Mouse (Mus musculus) right cerebral cortex, postnatal 25 days (tissue): ENCODE measurements around the gene Chchd6.

Experiments
- DNase-seq: peaks from one replicate; pipeline ENCODE4 v3.0.0; 2022

Chchd6 gene

GRCm38 (mm10) chr6:89351441-89352137, 243.9 kb downstream of the Chchd6 start:
- DNase-seq: no peak

GRCm38 (mm10) chr6:89350520-89350919, 244.9 kb downstream of the Chchd6 start:
- no peak for DNase-seq

GRCm38 (mm10) chr6:89350037-89350515, 245.4 kb downstream of the Chchd6 start:
- DNase-seq: no peak

- no peak for DNase-seq
Measured at GRCm38 (mm10) chr6:89348363-89348762, 247.1 kb downstream of the Chchd6 start.

GRCm38 (mm10) chr6:89347792-89348191, 247.7 kb downstream of the Chchd6 start:
- DNase-seq: no peak

- no peak for DNase-seq
Measured at GRCm38 (mm10) chr6:89345855-89346254, 249.6 kb downstream of the Chchd6 start.

GRCm38 (mm10) chr6:89345486-89345785, 250.0 kb downstream of the Chchd6 start:
- DNase-seq: no peak

- no peak for DNase-seq
Measured at GRCm38 (mm10) chr6:89344613-89345485, 250.6 kb downstream of the Chchd6 start.

- DNase-seq: no peak
Measured at GRCm38 (mm10) chr6:89341981-89342380, 253.5 kb downstream of the Chchd6 start.

GRCm38 (mm10) chr6:89339447-89339846, 256.0 kb downstream of the Chchd6 start:
- no peak for DNase-seq

GRCm38 (mm10) chr6:89338733-89339132, 256.7 kb downstream of the Chchd6 start:
- no peak for DNase-seq

- no peak for DNase-seq
Measured at GRCm38 (mm10) chr6:89337574-89337973, 257.9 kb downstream of the Chchd6 start.

- DNase-seq: no peak
Measured at GRCm38 (mm10) chr6:89333964-89334702, 261.3 kb downstream of the Chchd6 start.
